Mouse (Mus musculus) spleen, adult 12 weeks (tissue): ENCODE measurements around the gene Myo9a.
A peak's percentile ranks its signal among the peaks of the same experiment; 100 is the strongest.

Source experiments
- DNase-seq: peaks from one replicate; pipeline ENCODE4 v3.0.0; 2022; ENCODE audit warnings: low spot score

Gene Myo9a

GRCm38 (mm10) chr9:59750267-59751065 is at the start of gene Myo9a, which contains the start of gene Senp8:
Gene Myo9a (plus strand): TSS chr9:59750896.
Gene Senp8 (minus strand): TSS chr9:59750710.
- peak; percentile 100 for DNase-seq

- DNase-seq = no peak
Observed at GRCm38 (mm10) chr9:59701094-59701493, 49.6 kb upstream of the Myo9a start.

GRCm38 (mm10) chr9:59703099-59703498 is 47.6 kb upstream of the Myo9a start:
- no peak for DNase-seq

- DNase-seq = no peak
Observed at GRCm38 (mm10) chr9:59706850-59707825, 43.6 kb upstream of the Myo9a start.

GRCm38 (mm10) chr9:59709225-59709624 is 41.5 kb upstream of the Myo9a start:
- no peak for DNase-seq

- DNase-seq = no peak
Observed at GRCm38 (mm10) chr9:59716275-59716898, 34.3 kb upstream of the Myo9a start.

GRCm38 (mm10) chr9:59718237-59718636 is 32.5 kb upstream of the Myo9a start:
- DNase-seq = no peak

- DNase-seq = no peak
Observed at GRCm38 (mm10) chr9:59721144-59721543, 29.6 kb upstream of the Myo9a start.

GRCm38 (mm10) chr9:59723096-59723657 is 27.5 kb upstream of the Myo9a start:
- peak; percentile 22 for DNase-seq

- DNase-seq = no peak
Observed at GRCm38 (mm10) chr9:59723791-59724442, 26.8 kb upstream of the Myo9a start.

- DNase-seq = no peak
Observed at GRCm38 (mm10) chr9:59725515-59725914, 25.2 kb upstream of the Myo9a start.

GRCm38 (mm10) chr9:59727569-59728286 is 23.0 kb upstream of the Myo9a start:
- DNase-seq = no peak

- no peak for DNase-seq
Observed at GRCm38 (mm10) chr9:59731136-59731535, 19.6 kb upstream of the Myo9a start.

GRCm38 (mm10) chr9:59733075-59733474 is 17.6 kb upstream of the Myo9a start:
- no peak for DNase-seq

- DNase-seq = no peak
Observed at GRCm38 (mm10) chr9:59735394-59735793, 15.3 kb upstream of the Myo9a start.

GRCm38 (mm10) chr9:59740593-59740992 is 10.1 kb upstream of the Myo9a start:
- DNase-seq = no peak

GRCm38 (mm10) chr9:59743903-59744302 is 6.8 kb upstream of the Myo9a start:
- DNase-seq = no peak

GRCm38 (mm10) chr9:59748387-59748786 is 2.3 kb upstream of the Myo9a start:
- DNase-seq = no peak

GRCm38 (mm10) chr9:59748969-59749368 is 1.7 kb upstream of the Myo9a start:
- DNase-seq = no peak

- no peak for DNase-seq
Observed at GRCm38 (mm10) chr9:59749581-59750265, 973 bp upstream of the Myo9a start.
